Mouse (Mus musculus) heart, embryonic 15.5 days (tissue): Measurements from ENCODE around the gene Olfr1499. TPM values are rescaled to one million over a fixed set of nuclear protein-coding genes. Genes with fewer than 3 reads are reported as not detected.
"Not testable (repeated sequence)": the region's sequence is repeated elsewhere in the genome, so short reads cannot be mapped to it uniquely, and the experiment has no call there.

Experiments
- ATAC-seq: fragments of 200-750 bp; cut with Nextera tagmentation; replicated peaks from 2 replicates; pipeline ENCODE4 v1.8.0; 2017; ENCODE audit warnings: low read depth, moderate TSS enrichment; ENCODE audit not compliant: insufficient number of reproducible peaks, insufficient read depth, low FRiP score
- H3K27ac ChIP-seq: fragments of 300-500 bp; sonication (generic); 2 replicates; pipeline ENCODE4 v1.5.1; 2015; ENCODE audit warnings: mild to moderate bottlenecking, inconsistent platforms
- H3K27me3 ChIP-seq: fragments of 300-500 bp; sonication (generic); 2 replicates; pipeline ENCODE4 v1.6.1; 2015; ENCODE audit warnings: inconsistent platforms
- H3K36me3 ChIP-seq: fragments of 300-500 bp; sonication (generic); 2 replicates; pipeline ENCODE4 v1.6.1; 2015; ENCODE audit warnings: mild to moderate bottlenecking, inconsistent platforms
- H3K4me1 ChIP-seq: fragments of 300-500 bp; sonication (generic); replicated peaks from 2 replicates; pipeline ENCODE4 v1.6.1; 2015; ENCODE audit warnings: inconsistent platforms
- H3K4me2 ChIP-seq: fragments of 300-500 bp; sonication (generic); 2 replicates; pipeline ENCODE4 v1.6.1; 2015; ENCODE audit warnings: inconsistent platforms, mild to moderate bottlenecking, moderate library complexity
- H3K4me3 ChIP-seq: fragments of 300-500 bp; sonication (generic); 2 replicates; pipeline ENCODE4 v1.5.1; 2015; ENCODE audit warnings: mild to moderate bottlenecking, inconsistent platforms
- H3K9ac ChIP-seq: fragments of 300-500 bp; sonication (generic); 2 replicates; pipeline ENCODE4 v1.6.1; 2015; ENCODE audit warnings: mild to moderate bottlenecking, inconsistent platforms
- H3K9me3 ChIP-seq: fragments of 300-500 bp; sonication (generic); replicated peaks from 2 replicates; pipeline ENCODE4 v1.6.1; 2016; ENCODE audit warnings: inconsistent platforms
- WGBS: fragments of 180-500 bp; shearing (Covaris S2); methylation state at CpG from one replicate; pipeline ENCODE4 v1.1.7; 2015; ENCODE audit warnings: mixed read lengths; 5-methylcytosine and 5-hydroxymethylcytosine counted together
- polyA plus RNA-seq: library from polyadenylated mRNA; unstranded; fragments of >200 nt; fragmentation: Nextera tagmentation; extraction: Ambion mirVana; gene quantifications from 2 replicates; pipeline ENCODE4 v1.2.1, GENCODE M21; 2015

Olfr1499 gene
- not detected in 2 replicates for polyA plus RNA-seq

DNA sequence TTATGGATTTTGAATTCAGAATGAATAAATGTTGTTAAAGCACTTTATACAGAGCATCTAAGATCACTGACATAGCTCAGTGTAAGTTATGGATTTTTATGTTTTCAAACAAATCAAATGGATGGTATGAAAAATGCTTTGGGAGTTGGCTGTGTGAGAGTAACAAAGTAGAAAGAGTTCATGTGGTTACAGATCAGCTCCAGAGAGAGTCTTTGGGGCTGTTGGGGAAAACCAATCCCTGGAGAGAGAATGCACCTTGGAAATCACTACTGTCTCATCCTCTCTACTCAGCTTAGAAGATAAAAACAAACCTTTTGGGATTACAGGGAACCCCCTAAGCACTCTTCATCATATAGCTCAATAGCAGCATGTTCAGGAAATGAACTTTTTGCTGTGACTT is at the start of gene Olfr1499:
Gene Olfr1499 (minus strand): TSS at position 101 of the 400 bp plus-strand sequence.
- H3K36me3 ChIP-seq: no peaks in the 10 kb centered on the region
- no peak within 1 kb of the TSS for H3K27ac ChIP-seq
- H3K27me3 ChIP-seq: no peaks in the 10 kb centered on the region
- H3K4me3 ChIP-seq: no peak within 1 kb of the TSS
- no peaks in the 10 kb centered on the region for H3K4me1 ChIP-seq
- ATAC-seq: no peak
- H3K9me3 ChIP-seq: no peaks in the 10 kb centered on the region
- H3K4me2 ChIP-seq: no peak within 1 kb of the TSS
- no peak within 1 kb of the TSS for H3K9ac ChIP-seq

DNA sequence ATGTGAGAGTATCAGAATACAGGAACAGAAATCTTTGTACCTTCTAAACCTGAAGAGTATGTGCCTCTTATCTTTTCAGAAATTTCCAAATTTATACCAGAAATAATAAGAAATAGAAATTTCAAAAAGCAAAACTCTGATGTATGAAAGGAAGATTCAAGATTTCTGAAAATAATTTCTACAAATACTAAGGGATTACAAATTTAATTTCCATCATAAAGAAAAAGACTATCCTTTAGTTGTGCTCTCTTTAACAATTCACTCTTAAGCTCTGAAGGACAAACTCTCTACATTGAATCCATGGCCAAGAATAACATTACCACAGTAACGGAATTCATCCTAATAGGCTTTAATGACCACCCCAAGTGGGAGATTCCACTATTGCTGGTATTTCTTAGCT is 42.2 kb upstream of the Olfr1499 start, which contains the start of gene Olfr1502:
Gene Olfr1502 (plus strand): TSS at position 301 of the 400 bp plus-strand sequence.
- 73% methylated on average over 1 of the region's 1 CpGs for WGBS
- H3K27me3 ChIP-seq: no peaks in the 10 kb centered on the region
- H3K9ac ChIP-seq: no peak within 1 kb of the TSS
- H3K27ac ChIP-seq: no peak within 1 kb of the TSS
- H3K9me3 ChIP-seq: no peaks in the 10 kb centered on the region
- ATAC-seq: no peak
- H3K4me1 ChIP-seq: no peaks in the 10 kb centered on the region
- H3K36me3 ChIP-seq: no peaks in the 10 kb centered on the region
- H3K4me3 ChIP-seq: no peak within 1 kb of the TSS
- no peak within 1 kb of the TSS for H3K4me2 ChIP-seq

DNA sequence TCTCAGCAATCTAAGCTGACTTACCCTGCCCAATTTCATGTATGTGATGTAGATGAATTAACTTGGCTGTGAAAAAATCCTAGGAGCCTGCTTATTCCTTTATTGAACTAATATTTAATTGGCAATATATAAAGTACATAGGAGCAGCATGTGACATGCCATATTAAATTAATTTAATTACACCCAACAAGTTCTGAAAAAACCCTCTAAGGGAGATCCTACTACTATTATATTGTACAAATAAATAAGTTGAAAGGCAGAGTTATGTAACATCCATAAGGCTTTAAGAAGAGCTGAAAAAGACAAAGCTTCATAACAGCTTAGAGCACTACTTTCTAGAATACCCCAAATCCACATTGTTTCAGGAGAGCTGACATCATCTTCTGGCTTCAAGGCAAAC is 31.3 kb upstream of the Olfr1499 start, which contains the start of gene Olfr1501:
Gene Olfr1501 (minus strand): TSS at position 101 of the 400 bp plus-strand sequence.
- H3K9ac ChIP-seq, H3K4me1 ChIP-seq, H3K36me3 ChIP-seq, H3K4me2 ChIP-seq, H3K4me3 ChIP-seq, ATAC-seq, H3K27ac ChIP-seq, H3K9me3 ChIP-seq, H3K27me3 ChIP-seq: not testable (repeated sequence)

DNA sequence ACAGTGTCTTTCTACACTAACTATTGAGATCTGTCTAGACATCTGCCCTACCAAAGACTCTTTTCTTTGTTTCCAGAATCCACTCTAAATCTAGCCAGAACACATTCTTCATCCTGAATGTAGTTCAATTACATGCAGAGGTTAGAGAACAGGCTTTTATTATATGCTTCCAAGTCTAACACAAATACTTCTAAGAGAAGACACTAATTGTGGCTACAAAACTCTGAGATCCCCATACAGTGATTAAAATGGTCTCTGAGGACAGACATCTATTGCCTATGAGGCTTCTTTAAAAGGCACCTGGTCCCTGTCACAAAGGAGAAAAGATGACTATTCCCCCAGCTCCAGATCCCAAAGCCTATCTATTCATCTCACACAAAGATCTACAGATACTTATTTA is 11.1 kb upstream of the Olfr1499 start, which contains the start of gene Olfr1500:
Gene Olfr1500 (minus strand): TSS at position 101 of the 400 bp plus-strand sequence.
- no peaks in the 10 kb centered on the region for H3K4me1 ChIP-seq
- H3K27me3 ChIP-seq: no peaks in the 10 kb centered on the region
- no peak within 1 kb of the TSS for H3K27ac ChIP-seq
- no peak within 1 kb of the TSS for H3K4me2 ChIP-seq
- no peak within 1 kb of the TSS for H3K9ac ChIP-seq
- H3K4me3 ChIP-seq: no peak within 1 kb of the TSS
- H3K9me3 ChIP-seq: no peaks in the 10 kb centered on the region
- no peaks in the 10 kb centered on the region for H3K36me3 ChIP-seq
- no peak for ATAC-seq

DNA sequence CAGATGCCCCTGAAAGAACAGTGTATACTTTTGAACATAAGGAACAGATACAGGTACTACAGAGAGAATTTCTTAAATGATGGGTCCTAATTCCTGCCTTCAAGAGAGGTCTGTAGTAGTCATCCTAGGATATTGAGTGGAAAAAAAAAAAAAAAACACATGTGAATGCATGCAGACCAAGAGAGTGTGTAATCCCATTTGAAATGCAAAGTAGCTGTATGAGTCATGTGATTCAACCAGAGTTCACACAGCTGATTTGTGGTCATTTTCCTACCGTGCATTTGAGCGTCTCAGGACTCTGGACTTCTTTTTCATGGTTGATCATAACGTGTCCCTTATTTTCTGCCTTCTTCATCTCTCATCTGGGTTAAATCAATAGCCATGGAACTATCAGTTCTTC is 9.2 kb upstream of the Olfr1499 start:
- WGBS: 79% methylated on average over 3 of the region's 3 CpGs
- no peaks in the 10 kb centered on the region for H3K27me3 ChIP-seq

DNA sequence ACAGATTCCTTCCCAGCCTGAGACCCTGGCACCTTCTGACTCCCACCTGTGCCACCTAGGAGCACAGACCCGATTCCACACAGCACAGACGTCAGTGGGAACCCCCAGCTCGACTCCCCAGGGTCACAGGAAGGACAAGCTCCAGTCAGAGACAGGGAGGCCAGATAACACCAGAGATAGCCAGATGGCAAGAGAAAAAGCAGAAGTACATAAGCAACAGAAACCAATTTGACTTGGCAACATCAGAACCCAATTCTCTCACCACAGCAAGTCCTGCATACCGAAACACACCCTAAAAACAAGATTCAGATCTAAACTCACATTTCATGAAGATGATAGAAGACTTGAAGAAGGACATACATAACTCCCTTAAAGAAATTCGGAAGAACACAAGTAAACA is 1.6 kb upstream of the Olfr1499 start:
- Histone ChIP-seq H3K9me3 (no peaks in the 10 kb centered on the region), H3K4me1 (no peaks in the 10 kb centered on the region), H3K9ac (no peak overlapping the region), H3K4me2 (no peak overlapping the region), H3K36me3 (no peaks in the 10 kb centered on the region), H3K27ac (no peak overlapping the region), H3K4me3 (no peak overlapping the region), H3K27me3 (no peaks in the 10 kb centered on the region)
- 42% methylated on average over 5 of the region's 5 CpGs for WGBS
- no peak for ATAC-seq

More for the DNA sequence above, 9.2 kb upstream of the Olfr1499 start:
- Histone ChIP-seq H3K4me1 (no peaks in the 10 kb centered on the region), H3K9ac (no peak overlapping the region), H3K4me2 (no peak overlapping the region), H3K4me3 (no peak overlapping the region), H3K9me3 (no peaks in the 10 kb centered on the region), H3K27ac (no peak overlapping the region), H3K36me3 (no peaks in the 10 kb centered on the region)
- no peak for ATAC-seq

DNA sequence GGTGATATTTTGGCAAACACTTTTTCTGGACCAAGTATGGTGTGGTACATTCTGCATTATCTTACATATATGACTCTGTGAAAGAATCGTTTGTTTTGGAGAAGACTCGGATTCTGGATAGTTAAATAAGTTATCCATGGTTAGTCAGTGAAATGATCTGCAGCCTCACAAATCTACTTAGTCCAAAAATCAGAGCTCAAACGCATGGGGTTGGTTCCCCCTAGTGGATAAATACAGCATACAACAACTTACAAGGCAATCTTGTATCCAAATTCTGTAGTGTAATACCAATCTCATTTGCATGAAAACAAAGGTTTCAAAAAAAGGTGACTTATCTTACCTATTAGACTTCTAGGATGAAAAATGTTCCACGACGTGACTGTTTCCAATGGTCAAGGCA is 420 bp downstream of the Olfr1499 start:
- H3K4me1 ChIP-seq: no peaks in the 10 kb centered on the region
- no peaks in the 10 kb centered on the region for H3K9me3 ChIP-seq
- no peak overlapping the region for H3K4me3 ChIP-seq
- H3K36me3 ChIP-seq: no peaks in the 10 kb centered on the region
- no peak for ATAC-seq
- no peak overlapping the region for H3K4me2 ChIP-seq
- no peak overlapping the region for H3K27ac ChIP-seq
- no peaks in the 10 kb centered on the region for H3K27me3 ChIP-seq
- WGBS: 27% methylated on average over 5 of the region's 5 CpGs
- no peak overlapping the region for H3K9ac ChIP-seq

DNA sequence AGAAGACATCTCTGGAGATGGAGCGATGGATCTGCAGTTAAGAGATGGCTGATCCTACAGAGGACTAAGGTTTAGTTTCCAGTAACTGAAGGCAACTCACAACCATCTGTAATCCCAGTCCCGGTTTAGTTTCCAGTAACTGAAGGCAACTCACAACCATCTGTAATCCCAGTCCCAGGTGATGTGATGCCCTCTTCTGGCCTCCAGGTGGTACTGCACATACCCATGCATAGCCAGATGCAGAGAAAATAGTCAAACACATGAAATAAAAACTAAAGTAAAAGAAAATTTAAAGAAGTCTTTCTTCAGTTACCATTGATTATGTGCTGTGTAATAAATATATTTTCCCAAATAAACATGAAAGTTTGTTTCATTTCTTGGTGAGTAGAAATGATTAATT is 6.4 kb downstream of the Olfr1499 start:
- H3K4me3 ChIP-seq: no peak overlapping the region
- no peaks in the 10 kb centered on the region for H3K4me1 ChIP-seq
- no peak overlapping the region for H3K27ac ChIP-seq
- no peaks in the 10 kb centered on the region for H3K9me3 ChIP-seq
- no peak overlapping the region for H3K9ac ChIP-seq
- no peaks in the 10 kb centered on the region for H3K36me3 ChIP-seq
- no peak overlapping the region for H3K4me2 ChIP-seq
- ATAC-seq: no peak
- H3K27me3 ChIP-seq: no peaks in the 10 kb centered on the region
- WGBS: 48% methylated on average over 2 of the region's 2 CpGs

DNA sequence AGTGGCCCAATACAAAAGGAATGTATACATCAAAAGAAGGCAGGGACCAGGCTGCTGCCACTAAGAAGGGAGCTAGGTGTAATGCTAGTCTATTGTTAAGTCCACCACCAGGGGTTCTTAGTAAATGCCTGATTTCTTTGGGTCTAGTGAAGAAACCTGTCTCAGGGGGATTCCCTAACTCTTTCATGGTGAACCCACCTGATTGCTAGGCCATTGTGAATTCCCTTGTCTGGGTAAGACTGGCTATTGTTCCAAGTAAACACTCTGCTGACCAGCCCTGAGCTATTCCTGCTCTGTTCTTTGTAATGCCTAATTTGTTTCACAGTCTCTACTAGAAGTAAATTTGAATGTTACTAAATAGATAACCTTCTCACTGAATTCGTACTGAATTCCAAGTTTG is 13.8 kb downstream of the Olfr1499 start:
- H3K27me3 ChIP-seq, ATAC-seq, H3K4me3 ChIP-seq, H3K9ac ChIP-seq, H3K27ac ChIP-seq, H3K9me3 ChIP-seq, H3K36me3 ChIP-seq, H3K4me1 ChIP-seq, H3K4me2 ChIP-seq: not testable (repeated sequence)
- 55% methylated on average over 1 of the region's 1 CpGs for WGBS

DNA sequence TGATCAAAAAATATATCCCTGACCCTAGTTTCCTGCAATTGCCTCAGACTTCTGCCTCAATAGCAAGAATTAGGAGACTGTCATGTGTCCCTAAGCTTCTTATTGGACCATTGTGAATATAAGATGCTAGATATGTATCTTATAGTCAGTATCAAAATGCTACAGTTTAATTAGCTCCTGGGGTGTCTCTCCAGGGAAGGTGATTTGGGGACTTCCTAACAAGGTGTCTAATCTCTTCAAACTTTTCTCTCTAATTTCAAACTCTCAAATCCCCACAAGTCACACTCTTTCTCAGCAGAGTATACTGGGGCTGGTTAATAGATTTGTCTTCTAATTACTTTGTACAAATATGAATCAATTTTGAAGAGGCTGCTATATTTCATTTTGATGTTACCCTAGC is 21.1 kb downstream of the Olfr1499 start, which contains the start of gene Olfr1497:
Gene Olfr1497 (minus strand): TSS at position 101 of the 400 bp plus-strand sequence.
- no peak within 1 kb of the TSS for H3K4me3 ChIP-seq
- ATAC-seq: no peak

DNA sequence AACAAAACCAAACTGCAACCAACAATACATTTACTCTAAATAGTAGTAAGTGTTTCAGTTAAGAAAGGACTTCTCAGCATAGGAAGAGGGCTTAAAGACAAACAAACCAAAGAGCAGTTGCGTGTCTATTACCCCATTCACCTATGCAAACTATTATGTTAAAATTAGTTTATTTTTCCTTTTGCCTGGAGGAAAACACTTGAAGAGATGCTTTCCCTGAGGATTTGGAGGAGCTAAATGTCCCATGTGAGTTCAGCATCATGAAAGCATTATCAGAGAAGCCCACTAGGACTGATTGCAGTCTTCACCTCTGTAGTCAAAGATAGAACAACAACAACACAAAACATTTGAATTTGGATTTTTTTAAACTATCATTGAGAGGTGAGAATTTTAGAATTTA is 41.7 kb downstream of the Olfr1499 start, which contains the start of gene Olfr1496:
Gene Olfr1496 (plus strand): TSS at position 301 of the 400 bp plus-strand sequence.
- no peaks in the 10 kb centered on the region for H3K27me3 ChIP-seq
- no peaks in the 10 kb centered on the region for H3K9me3 ChIP-seq
- H3K4me3 ChIP-seq: no peak within 1 kb of the TSS
- no peaks in the 10 kb centered on the region for H3K36me3 ChIP-seq
- WGBS: 76% methylated on average over 1 of the region's 1 CpGs
- ATAC-seq: no peak
- H3K27ac ChIP-seq: no peak within 1 kb of the TSS
- H3K4me2 ChIP-seq: no peak within 1 kb of the TSS
- no peaks in the 10 kb centered on the region for H3K4me1 ChIP-seq
- no peak within 1 kb of the TSS for H3K9ac ChIP-seq

More for the DNA sequence above, 21.1 kb downstream of the Olfr1499 start, which contains the start of gene Olfr1497:
- Histone ChIP-seq H3K4me1 (no peaks in the 10 kb centered on the region), H3K9ac (no peak within 1 kb of the TSS), H3K27me3 (no peaks in the 10 kb centered on the region), H3K4me2 (no peak within 1 kb of the TSS), H3K9me3 (no peaks in the 10 kb centered on the region), H3K36me3 (no peaks in the 10 kb centered on the region), H3K27ac (no peak within 1 kb of the TSS)

DNA sequence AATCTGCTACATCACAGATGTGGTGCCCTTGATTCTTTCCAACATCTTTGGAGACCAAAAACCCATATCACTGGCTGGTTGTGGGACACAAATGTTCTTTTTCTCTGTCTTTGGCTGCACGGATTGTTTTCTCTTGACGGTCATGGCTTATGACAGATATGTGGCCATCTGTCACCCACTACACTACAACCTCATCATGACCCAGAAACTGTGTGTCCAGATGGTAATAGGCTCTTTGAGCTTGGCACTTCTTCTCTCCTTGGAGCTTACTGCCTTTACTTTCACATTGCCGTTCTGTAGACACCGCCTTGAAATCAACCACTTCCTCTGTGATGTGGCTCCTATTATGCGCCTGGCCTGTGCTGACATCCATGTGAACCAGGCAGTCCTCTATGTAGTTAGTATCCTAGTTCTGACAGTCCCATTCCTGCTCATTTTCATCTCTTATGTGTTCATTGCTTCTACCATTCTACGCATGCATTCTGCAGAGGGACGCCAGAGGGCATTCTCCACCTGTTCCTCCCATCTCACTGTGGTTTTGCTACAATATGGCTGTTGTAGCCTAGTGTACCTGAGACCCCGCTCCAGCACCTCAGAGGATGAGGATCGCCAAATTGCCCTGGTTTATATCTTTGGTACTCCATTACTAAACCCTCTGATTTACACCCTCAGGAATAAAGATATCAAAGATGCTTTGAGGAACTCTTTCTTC is 50.5 kb downstream of the Olfr1499 start:
- Histone ChIP-seq H3K9me3 (0 out of 2 replicates have a peak, but pooled peaks cover 5% of the 10 kb centered on the region), H3K4me1 (no peaks in the 10 kb centered on the region), H3K36me3 (no peaks in the 10 kb centered on the region), H3K9ac (no peak overlapping the region), H3K4me3 (no peak overlapping the region), H3K27ac (no peak overlapping the region), H3K4me2 (no peak overlapping the region), H3K27me3 (no peaks in the 10 kb centered on the region)
- WGBS: 82% methylated on average over 9 of the region's 9 CpGs
- ATAC-seq: no peak
